Mouse (Mus musculus) ES-E14 (cell line): Measurements from ENCODE around the gene G430095P16Rik. TPM values are rescaled to one million over a fixed set of nuclear protein-coding genes. Genes with fewer than 3 reads are reported as not detected.

Experiments used
- DNase-seq: peaks from one replicate; pipeline ENCODE4 v3.0.0-alpha.2; 2013; ENCODE audit warnings: low read depth, low spot score
- H3K27ac ChIP-seq: 2 replicates; pipeline ENCODE4 v1.5.1; 2012; ENCODE audit warnings: low read depth, mild to moderate bottlenecking, low read length, moderate library complexity, mixed read lengths; ENCODE audit not compliant: poor library complexity, insufficient read depth, severe bottlenecking
- H3K36me3 ChIP-seq: 2 replicates; pipeline ENCODE4 v1.6.1; 2012; ENCODE audit warnings: mild to moderate bottlenecking, low read length, moderate library complexity, mixed read lengths; ENCODE audit not compliant: control insufficient read depth, poor library complexity, insufficient read depth, severe bottlenecking
- H3K4me1 ChIP-seq, 2 experiments: fragments of 150-350 bp in 1 of 2; sonication (generic) in 1 of 2; 2 replicates each; pipeline ENCODE4 v1.6.1; 2012; ENCODE audit warnings: low read length in 2 of 2, mild to moderate bottlenecking in 1 of 2, mixed read lengths in 1 of 2; ENCODE audit not compliant: control insufficient read depth in 2 of 2, insufficient read depth in 2 of 2, poor library complexity in 1 of 2
- H3K4me3 ChIP-seq, 2 experiments: fragments of 150-350 bp in 1 of 2; sonication (generic) in 1 of 2; 2 replicates each; pipeline ENCODE4 v1.5.1; 2012; ENCODE audit warnings: low read length in 2 of 2, low read depth in 1 of 2, mild to moderate bottlenecking in 1 of 2, mixed read lengths in 1 of 2; ENCODE audit not compliant: insufficient read depth in 1 of 2, poor library complexity in 1 of 2, severe bottlenecking in 1 of 2
- H3K9ac ChIP-seq: 2 replicates; pipeline ENCODE4 v1.6.1; 2012; ENCODE audit warnings: low read depth, mild to moderate bottlenecking, low read length, mixed read lengths; ENCODE audit not compliant: poor library complexity, insufficient read depth, severe bottlenecking
- H3K9me3 ChIP-seq: fragments of 150-350 bp; sonication (generic); 2 replicates; pipeline ENCODE4 v1.6.1; 2012; ENCODE audit warnings: low read depth, mild to moderate bottlenecking, low read length; ENCODE audit not compliant: control insufficient read depth, insufficient read depth
- CHD2 ChIP-seq: IDR thresholded peaks from 2 replicates; pipeline ENCODE4 v1.6.1; 2014; ENCODE audit warnings: mild to moderate bottlenecking, low read depth, low read length, inconsistent platforms
- HCFC1 ChIP-seq: IDR thresholded peaks from 2 replicates; pipeline ENCODE4 v1.6.1; 2012; ENCODE audit warnings: low read length, inconsistent platforms, borderline replicate concordance; ENCODE audit not compliant: insufficient read depth
- MAFK ChIP-seq: IDR thresholded peaks from 2 replicates; pipeline ENCODE4 v1.6.1; 2014; ENCODE audit warnings: mild to moderate bottlenecking, low read depth, low read length, inconsistent platforms; ENCODE audit not compliant: insufficient read depth
- ZC3H11A ChIP-seq: IDR thresholded peaks from 2 replicates; pipeline ENCODE4 v1.6.1; 2012; ENCODE audit warnings: low read depth, mild to moderate bottlenecking, inconsistent platforms, low read length, borderline replicate concordance
- ZNF384 ChIP-seq: IDR thresholded peaks from 2 replicates; pipeline ENCODE4 v1.6.1; 2012; ENCODE audit warnings: low read depth, low read length, inconsistent platforms
- in situ Hi-C, 2 experiments: fragments of 600-800 bp; cut with MboI; formaldehyde crosslinking; loops; one replicate each; pipeline ENCODE4 v1.15.1; 2025; ENCODE audit warnings: low sequenced_read_pairs in 2 of 2, inconsistent platforms in 1 of 2; ENCODE audit not compliant: unreplicated experiment in 2 of 2
- total RNA-seq: library from RNA; depleted of rRNA; stranded (reverse); fragments of 300-350 nt; gene quantifications from 2 replicates; pipeline ENCODE4 v1.2.3, GENCODE M21; 2012

The G430095P16Rik gene
- total RNA-seq, 1 experiment: 2.1 TPM

DNA sequence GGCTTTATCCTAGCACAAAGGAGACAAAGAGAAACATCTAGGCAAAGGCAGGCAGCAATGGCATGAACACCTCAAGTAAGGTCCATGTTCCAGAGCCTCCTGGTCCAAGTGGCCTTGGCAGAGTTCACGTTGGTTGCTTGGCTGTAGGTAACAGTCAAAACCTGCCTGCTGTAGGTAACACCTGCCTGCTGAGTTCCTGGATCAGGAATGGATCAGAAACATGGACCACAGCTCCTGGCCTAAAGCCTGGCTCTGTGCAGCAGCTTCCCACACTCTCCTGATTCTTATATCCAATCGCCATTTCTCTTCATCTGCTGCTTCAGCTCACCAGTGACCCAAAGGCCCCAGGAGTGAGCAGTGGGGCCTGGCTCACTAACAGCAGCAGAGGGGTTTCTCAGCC, 11.9 kb downstream of the G430095P16Rik start:
- Histone ChIP-seq H3K4me1 (peaks cover 5 to 10% of the 10 kb centered on the region in 2 experiments; a peak in 2 of 4 replicates), H3K27ac (no peak overlapping the region), H3K36me3 (no peaks in the 10 kb centered on the region), H3K9me3 (no peaks in the 10 kb centered on the region), H3K4me3 (no peak overlapping the region), H3K9ac (no peak overlapping the region)
- in situ Hi-C loops: no loop called here
- no peak for DNase-seq
- TF ChIP-seq ZNF384: no peak

DNA sequence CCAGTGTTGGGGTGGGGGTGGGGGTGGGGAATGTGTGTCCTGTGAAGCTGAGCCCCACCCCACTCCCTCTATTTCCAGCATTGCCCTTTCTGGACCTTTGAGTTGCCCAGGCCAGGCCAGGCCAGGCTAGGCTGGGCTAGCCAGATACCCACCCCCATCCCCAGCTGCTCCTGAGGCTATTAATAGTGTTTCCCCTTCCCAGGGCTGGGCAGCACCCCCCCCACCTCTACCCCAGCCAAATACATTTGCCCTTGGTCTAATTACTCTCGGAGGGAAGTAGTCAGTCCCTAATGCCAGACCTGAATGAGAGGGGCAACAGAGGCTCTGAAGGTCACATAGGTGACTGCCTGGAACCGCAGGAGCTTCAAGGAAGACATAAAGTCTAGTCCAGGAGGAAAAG, 12.8 kb downstream of the G430095P16Rik start:
- H3K36me3 ChIP-seq: no peaks in the 10 kb centered on the region
- no peak overlapping the region for H3K4me3 ChIP-seq
- TF ChIP-seq HCFC1: no peak
- TF ChIP-seq ZC3H11A: no peak
- TF ChIP-seq ZNF384: no peak
- TF ChIP-seq CHD2: no peak
- TF ChIP-seq MAFK: no peak
- peaks cover 2 to 5% of the 10 kb centered on the region in 2 experiments; a peak in 2 of 4 replicates for H3K4me1 ChIP-seq
- no peak overlapping the region for H3K9ac ChIP-seq
- DNase-seq: no peak
- H3K9me3 ChIP-seq: no peaks in the 10 kb centered on the region
- in situ Hi-C loops: no loop called here
- H3K27ac ChIP-seq: no peak overlapping the region

DNA sequence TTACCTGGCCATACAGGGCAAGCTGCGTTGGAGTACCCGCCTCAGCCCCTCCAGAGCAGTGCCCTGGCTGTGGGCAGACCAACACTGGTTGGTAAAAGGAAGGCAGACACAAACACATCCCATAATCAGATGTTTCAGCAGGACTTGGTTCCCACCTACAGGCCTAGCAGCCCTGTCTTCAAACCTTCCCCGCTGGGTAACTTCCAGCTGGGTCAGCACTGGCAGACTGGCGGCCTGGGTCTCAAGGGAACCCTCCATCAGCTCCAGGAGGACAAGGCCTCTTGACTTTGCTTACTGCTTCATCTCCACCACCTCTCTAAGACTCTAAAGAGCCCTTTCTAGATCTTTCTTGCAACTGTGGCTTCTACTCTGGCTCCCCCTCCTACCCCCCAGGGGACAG, 13.7 kb downstream of the G430095P16Rik start:
- in situ Hi-C loops: no loop called here
- Histone ChIP-seq H3K9ac (no peak overlapping the region), H3K36me3 (no peaks in the 10 kb centered on the region), H3K4me3 (no peak overlapping the region), H3K4me1 (peaks cover 0 to 4% of the 10 kb centered on the region in 2 experiments; a peak in 1 of 4 replicates), H3K9me3 (no peaks in the 10 kb centered on the region), H3K27ac (no peak overlapping the region)
- DNase-seq: no peak
- no peak for TF ChIP-seq MAFK
- TF ChIP-seq HCFC1: no peak
- no peak for TF ChIP-seq CHD2
- TF ChIP-seq ZC3H11A: no peak
- no peak for TF ChIP-seq ZNF384

DNA sequence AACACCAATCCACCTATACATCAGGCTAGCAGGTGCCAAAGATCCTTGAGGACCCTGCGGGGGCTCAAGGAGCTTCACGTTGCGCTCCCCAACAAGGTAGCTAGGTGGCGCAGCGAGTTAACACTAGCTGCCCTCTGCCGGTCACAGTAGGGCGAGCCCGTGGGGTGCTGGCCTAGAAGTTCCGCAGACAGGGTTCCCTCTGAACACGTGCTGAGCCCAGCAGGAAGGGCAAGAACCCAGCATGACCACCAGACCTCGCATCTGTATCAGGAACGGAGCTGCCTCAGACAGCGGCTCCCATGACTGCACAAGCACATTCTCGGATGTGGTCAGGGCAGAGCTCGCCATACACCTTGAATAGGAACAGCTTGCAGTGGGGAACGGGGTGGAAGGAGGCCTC, 14.8 kb downstream of the G430095P16Rik start:
- in situ Hi-C loops: no loop called here
- Histone ChIP-seq H3K36me3 (no peaks in the 10 kb centered on the region), H3K4me3 (peak overlapping the region; percentile 4 to 9; a peak in 1 of 4 replicates), H3K27ac (no peak overlapping the region), H3K4me1 (peaks cover 0 to 4% of the 10 kb centered on the region in 2 experiments; a peak in 1 of 4 replicates), H3K9me3 (no peaks in the 10 kb centered on the region), H3K9ac (no peak overlapping the region; the same call in 1 of the 2 replicates)
- no peak for TF ChIP-seq HCFC1
- no peak for TF ChIP-seq CHD2
- TF ChIP-seq ZC3H11A: no peak
- no peak for TF ChIP-seq ZNF384
- no peak for TF ChIP-seq MAFK
- DNase-seq: no peak

DNA sequence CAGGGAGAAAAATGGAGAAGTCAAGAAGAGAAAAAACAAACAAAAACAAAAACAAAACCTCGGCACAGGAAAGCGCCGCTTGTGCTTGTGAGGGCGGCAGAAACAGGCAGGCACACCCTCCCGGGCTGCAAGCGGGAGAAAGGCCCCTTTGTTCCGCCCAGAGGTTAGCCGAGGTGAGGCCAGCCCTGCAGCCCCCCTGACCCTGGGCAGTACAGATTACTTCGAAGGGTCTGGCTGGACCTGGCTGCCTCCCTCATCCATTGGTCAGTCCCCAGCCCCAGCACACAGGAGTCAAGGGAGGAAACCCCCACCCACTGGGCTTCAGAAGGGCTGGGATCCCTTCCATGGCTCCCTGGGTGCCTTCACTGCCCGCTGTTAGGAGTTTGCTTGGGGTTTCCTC, 15.5 kb downstream of the G430095P16Rik start:
- Histone ChIP-seq H3K4me1 (peaks cover 0 to 4% of the 10 kb centered on the region in 2 experiments; a peak in 1 of 4 replicates), H3K9me3 (no peaks in the 10 kb centered on the region), H3K9ac (no peak overlapping the region), H3K36me3 (no peaks in the 10 kb centered on the region), H3K4me3 (no peak overlapping the region), H3K27ac (no peak overlapping the region)
- in situ Hi-C loops: no loop called here
- no peak for TF ChIP-seq MAFK
- no peak for TF ChIP-seq HCFC1
- TF ChIP-seq ZNF384: no peak
- no peak for TF ChIP-seq ZC3H11A
- no peak for TF ChIP-seq CHD2
- DNase-seq: no peak
